Mouse (Mus musculus) cerebellum, adult 2 months (tissue): ENCODE measurements around the gene Zfp536. TPM values are rescaled to one million over a fixed set of nuclear protein-coding genes. Genes with fewer than 3 reads are reported as not detected.

Source experiments
- DNase-seq, 2 experiments: peaks; one replicate each; pipeline ENCODE4 v3.0.0; 2021
- H3K27ac ChIP-seq: fragments of 200-500 bp; 2 replicates; pipeline ENCODE4 v1.5.1; 2012; ENCODE audit warnings: low read length, control low read depth, inconsistent platforms; ENCODE audit not compliant: insufficient read depth
- H3K27me3 ChIP-seq: fragments of 200-500 bp; 2 replicates; pipeline ENCODE4 v1.6.1; 2012; ENCODE audit warnings: inconsistent platforms, mild to moderate bottlenecking, low read length, moderate library complexity; ENCODE audit not compliant: control insufficient read depth, insufficient read depth
- H3K4me1 ChIP-seq: fragments of 200-500 bp; 2 replicates; pipeline ENCODE4 v1.6.1; 2011; ENCODE audit warnings: low read length; ENCODE audit not compliant: control insufficient read depth, insufficient read depth
- H3K4me3 ChIP-seq: fragments of 200-500 bp; replicated peaks from 2 replicates; pipeline ENCODE3; 2011; ENCODE audit warnings: mild to moderate bottlenecking, low read depth, low read length, control low read depth; ENCODE audit not compliant: insufficient read depth
- CTCF ChIP-seq: fragments of 200-500 bp; IDR thresholded peaks from 2 replicates; pipeline ENCODE4 v1.5.1; 2011; ENCODE audit warnings: low read depth, mild to moderate bottlenecking, control low read depth, low read length, moderate library complexity, borderline replicate concordance; ENCODE audit not compliant: insufficient read depth
- POLR2A ChIP-seq: fragments of 200-500 bp; IDR thresholded peaks from 2 replicates; pipeline ENCODE4 v1.6.1; 2011; ENCODE audit warnings: low read length, control low read depth, borderline replicate concordance; ENCODE audit not compliant: insufficient read depth
- WGBS: fragments of 180-500 bp; shearing (Covaris S2); methylation state at CpG from one replicate; pipeline ENCODE4 v1.1.7; 2018; 5-methylcytosine and 5-hydroxymethylcytosine counted together
- polyA plus RNA-seq: library from polyadenylated mRNA; depleted of rRNA; stranded (reverse); fragments of >200 nt; gene quantifications from 2 replicates; pipeline ENCODE4 v1.2.3, GENCODE M21; 2012

Zfp536 gene
- polyA plus RNA-seq, 1 experiment: 38.5 TPM

DNA sequence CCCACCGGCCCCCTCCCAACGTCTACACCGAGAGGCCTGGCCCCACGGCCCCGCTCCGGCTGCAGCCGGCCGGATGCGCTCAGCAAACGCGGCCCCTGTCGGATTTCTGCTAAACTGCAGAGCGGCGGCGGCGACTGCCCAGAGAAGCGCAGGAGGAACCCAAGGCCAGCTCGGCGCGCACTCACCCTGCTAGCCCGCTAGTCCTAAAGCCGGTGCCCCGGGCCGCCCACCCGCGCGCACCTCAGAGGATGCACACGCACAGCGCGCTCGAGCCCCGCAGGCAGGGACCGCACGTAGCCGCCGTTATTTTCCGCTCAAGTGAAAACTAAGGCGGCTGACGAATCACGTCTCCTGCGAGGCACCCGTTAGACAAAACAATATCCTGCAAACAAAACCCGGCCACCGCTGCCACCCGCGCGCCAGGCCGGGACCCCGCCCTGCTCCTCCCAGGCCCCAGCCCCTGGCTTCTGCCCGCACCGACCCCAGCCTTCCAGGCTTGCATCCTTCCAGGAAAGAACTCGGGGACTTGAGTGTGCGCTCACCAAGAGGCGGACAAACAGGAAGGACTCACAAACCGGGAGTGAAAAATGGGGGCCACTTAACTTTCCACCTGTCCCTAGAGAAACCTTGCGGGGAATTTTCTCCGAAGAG is 2.9 kb downstream of the Zfp536 start:
- H3K27me3 ChIP-seq: no peaks in the 10 kb centered on the region
- under 1% methylated on average over 57 of the region's 57 CpGs for WGBS
- DNase-seq: peak; percentile 87 to 90
- TF ChIP-seq CTCF (peak; percentile 53), POLR2A (no peak)
- peak overlapping the region; percentile 78 for H3K4me3 ChIP-seq
- no peak overlapping the region for H3K27ac ChIP-seq
- 0 out of 2 replicates have a peak, but pooled peaks cover 3% of the 10 kb centered on the region for H3K4me1 ChIP-seq

DNA sequence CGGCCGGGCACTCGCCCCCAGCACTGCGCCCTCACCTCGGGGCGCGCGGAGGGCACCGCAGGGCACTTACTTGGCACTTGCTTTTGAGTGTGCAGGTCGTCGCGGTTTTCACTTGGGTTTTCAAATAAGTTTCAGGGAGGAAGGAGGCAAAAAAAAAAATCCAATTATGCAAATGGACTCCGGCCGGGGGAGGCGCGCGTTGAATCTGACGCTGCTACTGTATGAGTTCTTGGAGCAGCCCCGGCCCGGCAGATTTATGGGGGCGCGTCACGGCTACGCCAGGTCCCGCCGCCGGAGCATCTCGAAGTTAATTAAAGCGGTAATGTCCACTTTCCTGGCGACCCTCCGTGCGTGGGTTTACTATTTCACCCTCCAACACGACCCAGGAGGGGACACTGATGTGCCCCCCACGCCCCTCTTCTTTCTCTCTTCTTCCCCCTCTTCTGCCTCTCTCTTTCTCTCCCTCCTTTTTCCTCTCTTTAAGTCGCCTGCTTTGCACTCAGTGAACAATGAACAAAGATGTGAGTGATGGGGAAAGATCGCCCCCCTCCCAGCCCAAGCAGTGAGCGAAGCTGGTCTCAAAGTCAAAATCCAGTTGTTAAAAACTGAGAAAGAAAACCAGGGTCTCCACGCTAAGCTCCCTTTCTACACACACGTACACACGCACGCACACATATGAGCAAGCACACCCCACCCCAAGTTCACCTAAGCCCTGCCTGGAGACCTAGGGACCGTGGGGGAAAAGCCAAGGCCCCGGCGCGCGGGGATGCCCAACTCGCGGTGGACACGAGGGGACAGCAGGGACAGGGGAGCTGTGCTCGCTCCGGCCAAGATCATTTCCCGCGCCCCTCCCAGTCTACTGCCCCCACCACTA is 3.7 kb downstream of the Zfp536 start:
- under 1% methylated on average over 53 of the region's 53 CpGs for WGBS
- peak; percentile 33 to 42 for DNase-seq
- Histone ChIP-seq H3K4me3 (peak overlapping the region; percentile 78), H3K27ac (peak overlapping the region; percentile 34; the same call in 1 of the 2 replicates), H3K4me1 (no peaks in the 10 kb centered on the region; the same call in 1 of the 2 replicates), H3K27me3 (no peaks in the 10 kb centered on the region)
- TF ChIP-seq POLR2A: no peak
- no peak for TF ChIP-seq CTCF

DNA sequence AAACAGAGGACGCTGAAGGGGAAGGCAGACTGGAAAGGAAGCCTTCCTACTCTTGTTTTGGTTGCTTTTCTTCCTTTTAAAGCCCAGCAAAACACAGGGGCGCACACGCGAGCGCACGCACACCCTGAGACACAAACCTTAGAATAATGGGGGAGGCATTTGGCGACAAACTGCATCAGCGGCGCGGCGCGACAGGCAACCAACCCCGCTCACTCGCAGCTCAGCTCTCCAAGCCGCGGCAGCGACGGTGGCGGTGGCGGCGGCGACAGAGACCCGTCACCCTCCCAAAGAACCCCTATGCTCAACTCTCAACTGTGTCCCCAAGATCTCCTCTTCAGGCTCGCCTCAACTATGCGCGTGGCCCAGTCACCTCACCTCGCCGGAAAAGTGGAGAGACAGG is 4.4 kb downstream of the Zfp536 start:
- Histone ChIP-seq H3K27ac (0 out of 2 replicates have a peak overlapping the region, but pooled peaks have one; percentile 34), H3K27me3 (no peaks in the 10 kb centered on the region), H3K4me3 (peak overlapping the region; percentile 78), H3K4me1 (no peaks in the 10 kb centered on the region; the same call in 1 of the 2 replicates)
- no peak for TF ChIP-seq POLR2A
- TF ChIP-seq CTCF: no peak
- DNase-seq: peak; percentile 27 to 51
- WGBS: 3% methylated on average over 28 of the region's 28 CpGs

DNA sequence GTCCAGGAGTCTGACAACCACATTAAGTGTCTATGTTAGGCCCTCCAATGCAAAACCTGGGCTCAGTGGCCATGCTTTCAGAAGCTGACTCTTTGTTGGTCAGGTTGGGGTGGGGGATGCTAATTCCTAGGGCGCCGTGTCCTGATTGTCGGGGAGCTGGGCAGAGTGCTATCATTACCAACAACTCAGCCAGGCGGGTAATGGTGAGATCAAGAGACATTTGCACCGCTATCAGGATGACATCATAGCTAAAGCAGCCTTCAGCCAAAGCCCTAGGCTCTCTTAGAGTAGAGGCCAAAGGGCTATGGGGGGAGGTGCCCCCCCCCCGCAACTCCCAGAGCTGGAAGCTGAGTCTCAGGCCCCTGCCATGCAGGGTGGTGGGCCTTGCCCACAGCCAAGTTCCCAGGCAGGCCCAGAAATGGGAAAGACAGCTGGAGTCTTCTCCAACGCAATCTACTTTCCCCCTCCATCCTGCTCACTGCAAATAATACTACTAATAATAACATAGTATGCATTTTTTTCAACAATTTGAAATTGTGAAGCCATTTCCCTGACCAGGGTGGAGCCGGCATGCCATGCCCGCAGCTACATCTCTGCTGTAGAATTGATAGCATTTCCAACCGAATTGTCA is 5.0 kb downstream of the Zfp536 start:
- DNase-seq: no peak
- Histone ChIP-seq H3K27ac (no peak overlapping the region), H3K4me3 (peak overlapping the region; percentile 78), H3K27me3 (no peaks in the 10 kb centered on the region), H3K4me1 (no peaks in the 10 kb centered on the region; the same call in 1 of the 2 replicates)
- no peak for TF ChIP-seq CTCF
- TF ChIP-seq POLR2A: no peak
- 40% methylated on average over 10 of the region's 10 CpGs for WGBS

DNA sequence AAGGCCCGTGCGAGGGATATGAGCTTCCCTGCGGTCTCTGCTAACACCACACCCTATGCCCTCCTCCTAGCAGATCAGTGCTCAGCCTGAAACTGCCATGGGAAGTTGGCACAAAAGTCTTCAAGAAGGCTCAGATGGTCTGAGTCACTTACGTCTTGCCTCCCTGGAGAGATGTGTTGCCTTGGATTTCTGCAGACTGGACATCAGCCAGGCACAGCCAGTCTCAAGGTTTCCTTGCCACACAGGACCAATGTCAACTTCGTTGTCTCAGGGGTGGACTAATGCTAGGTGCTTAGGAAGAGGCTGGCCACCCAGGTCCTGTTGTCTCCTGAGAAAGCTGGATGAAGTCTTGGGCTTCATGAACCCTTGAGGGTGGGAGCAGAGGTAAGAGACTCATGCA is 14.6 kb downstream of the Zfp536 start:
- 53% methylated on average over 5 of the region's 5 CpGs for WGBS
- no peaks in the 10 kb centered on the region; the same call in 1 of the 2 replicates for H3K27me3 ChIP-seq
- DNase-seq: no peak
- TF ChIP-seq CTCF (no peak), POLR2A (no peak)
- peaks cover 7% of the 10 kb centered on the region for H3K4me1 ChIP-seq
- H3K4me3 ChIP-seq: no peak overlapping the region
- H3K27ac ChIP-seq: no peak overlapping the region

DNA sequence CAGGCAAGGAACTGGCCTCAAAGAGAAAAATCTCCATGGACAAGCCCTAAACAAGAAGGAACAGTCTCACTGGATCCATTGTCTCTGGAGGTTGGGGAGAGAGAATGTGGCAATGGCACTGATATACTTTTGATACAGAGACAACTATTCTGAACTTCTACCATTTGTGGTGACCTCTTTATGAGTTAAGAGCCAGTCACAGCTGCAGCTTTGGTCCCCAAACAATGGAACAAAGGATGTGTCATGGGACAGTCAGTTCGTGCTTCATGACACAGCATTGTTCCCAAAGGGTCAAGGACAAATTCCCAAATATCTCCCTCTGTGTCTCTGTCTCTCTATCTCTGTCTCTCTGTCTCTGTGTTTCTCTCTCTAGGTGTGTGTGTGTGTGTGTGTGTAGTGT is 20.4 kb downstream of the Zfp536 start:
- DNase-seq: no peak
- no peaks in the 10 kb centered on the region; the same call in 1 of the 2 replicates for H3K4me1 ChIP-seq
- TF ChIP-seq POLR2A (no peak), CTCF (no peak)
- no peak overlapping the region for H3K4me3 ChIP-seq
- H3K27ac ChIP-seq: no peak overlapping the region
- no peaks in the 10 kb centered on the region; the same call in 1 of the 2 replicates for H3K27me3 ChIP-seq
- WGBS: 69% methylated on average over 1 of the region's 1 CpGs

DNA sequence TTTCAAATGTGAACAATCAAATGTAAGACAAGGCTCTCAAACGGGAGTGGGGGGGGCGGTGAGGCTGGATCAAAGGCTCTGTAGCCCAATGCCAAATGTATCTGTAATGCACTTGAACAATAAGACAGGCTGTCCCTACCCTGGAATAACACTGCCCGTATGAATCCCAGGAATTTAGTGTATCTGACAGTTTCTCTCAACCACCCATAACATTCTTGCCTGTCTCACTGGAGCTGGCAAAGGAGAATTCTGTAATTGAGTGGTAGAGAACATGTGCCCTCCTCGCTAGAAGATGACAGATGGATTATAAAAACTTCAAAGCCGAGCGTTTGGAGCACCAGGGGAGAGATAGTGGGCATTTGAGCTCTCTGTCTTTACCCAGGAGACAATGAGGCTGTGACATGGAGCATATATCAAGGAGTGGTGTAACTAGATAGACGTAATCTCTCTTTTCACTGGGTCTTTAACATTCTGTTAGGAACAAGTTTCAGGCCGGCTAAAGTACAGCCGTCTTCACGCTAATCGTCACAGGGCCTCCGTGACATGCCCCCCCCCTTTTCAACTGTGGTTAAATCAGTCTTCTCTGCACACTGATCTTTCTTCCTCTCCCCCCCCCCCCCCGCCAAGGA is 27.2 kb downstream of the Zfp536 start:
- 35% methylated on average over 13 of the region's 13 CpGs for WGBS
- DNase-seq: no peak

More for the DNA sequence above, 27.2 kb downstream of the Zfp536 start:
- H3K4me3 ChIP-seq: no peak overlapping the region
- TF ChIP-seq POLR2A (no peak), CTCF (no peak)
- H3K27ac ChIP-seq: no peak overlapping the region
- peaks cover 7% of the 10 kb centered on the region for H3K4me1 ChIP-seq
- no peaks in the 10 kb centered on the region for H3K27me3 ChIP-seq
